Mouse (Mus musculus) frontal cortex, postnatal 10 days (tissue): Measurements from ENCODE around the gene Gm20388.

Experiments used
- DNase-seq, 2 experiments: peaks; one replicate each; pipeline ENCODE4 v3.0.0; 2022; ENCODE audit warnings: low spot score in 2 of 2, mixed read lengths in 1 of 2

Gene Gm20388

GRCm38 (mm10) chr8:120986022-120986421 lies 1075.4 kb downstream of the Gm20388 start:
- no peak for DNase-seq

- no peak for DNase-seq
Measured at GRCm38 (mm10) chr8:120993738-120994137, 1083.1 kb downstream of the Gm20388 start.

GRCm38 (mm10) chr8:120995424-120995823 lies 1084.8 kb downstream of the Gm20388 start:
- no peak for DNase-seq

GRCm38 (mm10) chr8:120996905-120997581 lies 1086.4 kb downstream of the Gm20388 start:
- DNase-seq = peak; percentile 20 to 25

GRCm38 (mm10) chr8:120997926-120998325 lies 1087.3 kb downstream of the Gm20388 start:
- DNase-seq = no peak

GRCm38 (mm10) chr8:120998966-120999365 lies 1088.3 kb downstream of the Gm20388 start:
- DNase-seq = no peak

GRCm38 (mm10) chr8:121001951-121002350 lies 1091.3 kb downstream of the Gm20388 start:
- no peak for DNase-seq

GRCm38 (mm10) chr8:121002871-121003539 lies 1092.4 kb downstream of the Gm20388 start:
- DNase-seq = no peak

- no peak for DNase-seq
Measured at GRCm38 (mm10) chr8:121003639-121004038, 1093.0 kb downstream of the Gm20388 start.

GRCm38 (mm10) chr8:121013318-121013717 lies 1102.7 kb downstream of the Gm20388 start:
- DNase-seq = no peak

- DNase-seq = no peak
Measured at GRCm38 (mm10) chr8:121016621-121017020, 1106.0 kb downstream of the Gm20388 start.

- no peak for DNase-seq
Measured at GRCm38 (mm10) chr8:121018236-121018635, 1107.6 kb downstream of the Gm20388 start.

GRCm38 (mm10) chr8:121021488-121021887 lies 1110.8 kb downstream of the Gm20388 start:
- DNase-seq = no peak

GRCm38 (mm10) chr8:121023003-121023402 lies 1112.4 kb downstream of the Gm20388 start:
- DNase-seq = no peak

GRCm38 (mm10) chr8:121023736-121024135 lies 1113.1 kb downstream of the Gm20388 start:
- DNase-seq = no peak

- no peak for DNase-seq
Measured at GRCm38 (mm10) chr8:121025486-121025885, 1114.8 kb downstream of the Gm20388 start.

GRCm38 (mm10) chr8:121027787-121028186 lies 1117.1 kb downstream of the Gm20388 start:
- no peak for DNase-seq

- no peak for DNase-seq
Measured at GRCm38 (mm10) chr8:121029076-121029475, 1118.4 kb downstream of the Gm20388 start.

GRCm38 (mm10) chr8:121030496-121031040 lies 1119.9 kb downstream of the Gm20388 start:
- peak in 1 of 2 experiments; percentile 32 for DNase-seq

- no peak for DNase-seq
Measured at GRCm38 (mm10) chr8:121033299-121034013, 1122.8 kb downstream of the Gm20388 start.

GRCm38 (mm10) chr8:121035611-121036010 lies 1125.0 kb downstream of the Gm20388 start:
- DNase-seq = no peak

- DNase-seq = no peak
Measured at GRCm38 (mm10) chr8:121043719-121044440, 1133.2 kb downstream of the Gm20388 start.
